Mouse (Mus musculus) hindbrain, embryonic 16.5 days (tissue): ENCODE data around the gene Rims1. TPM values are rescaled to one million over a fixed set of nuclear protein-coding genes. Genes with fewer than 3 reads are reported as not detected.

Experiments
- ATAC-seq: fragments of 200-750 bp; cut with Nextera tagmentation; 2 replicates; pipeline ENCODE4 v1.8.0; 2017; ENCODE audit warnings: moderate TSS enrichment, moderate library complexity
- H3K27ac ChIP-seq: fragments of 300-500 bp; sonication (generic); 2 replicates; pipeline ENCODE4 v1.5.1; 2014; ENCODE audit warnings: low read depth, mild to moderate bottlenecking, control low read depth, low read length, moderate library complexity
- H3K27me3 ChIP-seq: fragments of 300-500 bp; sonication (generic); replicated peaks from 2 replicates; pipeline ENCODE4 v1.6.1; 2014; ENCODE audit warnings: low read length; ENCODE audit not compliant: control insufficient read depth, insufficient read depth
- H3K36me3 ChIP-seq: fragments of 300-500 bp; sonication (generic); 2 replicates; pipeline ENCODE4 v1.6.1; 2014; ENCODE audit warnings: mild to moderate bottlenecking, low read length, moderate library complexity, mixed read lengths; ENCODE audit not compliant: control insufficient read depth, insufficient read depth
- H3K4me1 ChIP-seq: fragments of 300-500 bp; sonication (generic); 2 replicates; pipeline ENCODE4 v1.6.1; 2014; ENCODE audit warnings: low read depth, low read length; ENCODE audit not compliant: control insufficient read depth, insufficient read depth
- H3K4me2 ChIP-seq: fragments of 300-500 bp; sonication (generic); 2 replicates; pipeline ENCODE4 v1.6.1; 2014; ENCODE audit warnings: mild to moderate bottlenecking, low read length, control low read depth, moderate library complexity
- H3K4me3 ChIP-seq: fragments of 300-500 bp; sonication (generic); 2 replicates; pipeline ENCODE4 v1.5.1; 2014; ENCODE audit warnings: mild to moderate bottlenecking, low read length, control low read depth, moderate library complexity
- H3K9ac ChIP-seq: fragments of 300-500 bp; sonication (generic); 2 replicates; pipeline ENCODE4 v1.6.1; 2014; ENCODE audit warnings: low read depth, mild to moderate bottlenecking, control low read depth, low read length, moderate library complexity
- H3K9me3 ChIP-seq: fragments of 300-500 bp; sonication (generic); 2 replicates; pipeline ENCODE4 v1.6.1; 2014; ENCODE audit warnings: mild to moderate bottlenecking, low read length, moderate library complexity; ENCODE audit not compliant: control insufficient read depth
- WGBS: fragments of 180-500 bp; shearing (Covaris S2); extraction: QIAGEN DNeasy Blood & Tissue Kit; methylation state at CpG from one replicate; pipeline ENCODE4 v1.1.7; 2014; 5-methylcytosine and 5-hydroxymethylcytosine counted together
- polyA plus RNA-seq: library from polyadenylated mRNA; unstranded; fragments of >200 nt; fragmentation: Nextera tagmentation; extraction: Ambion mirVana; gene quantifications from 2 replicates; pipeline ENCODE4 v1.2.1, GENCODE M21; 2015

Rims1 gene
- polyA plus RNA-seq, 1 experiment from 2014 or later, result 13.8 TPM

GRCm38 (mm10) chr1:22268581-22269359 lies 537.0 kb downstream of the Rims1 start:
- Histone ChIP-seq H3K4me3 (no peak overlapping the region), H3K4me1 (peaks cover 3% of the 10 kb centered on the region; the same call in 1 of the 2 replicates), H3K27me3 (no peaks in the 10 kb centered on the region), H3K9ac (no peak overlapping the region), H3K36me3 (no peaks in the 10 kb centered on the region), H3K27ac (no peak overlapping the region), H3K4me2 (no peak overlapping the region), H3K9me3 (no peaks in the 10 kb centered on the region)
- ATAC-seq, result peak; percentile 79
- 41% methylated on average over 15 of the region's 15 CpGs for whole genome bisulfite sequencing

- Histone ChIP-seq H3K36me3 (no peaks in the 10 kb centered on the region), H3K9ac (no peak overlapping the region), H3K4me1 (peaks cover 3% of the 10 kb centered on the region; the same call in 1 of the 2 replicates), H3K9me3 (no peaks in the 10 kb centered on the region), H3K4me2 (peak overlapping the region; percentile 27), H3K4me3 (no peak overlapping the region), H3K27me3 (no peaks in the 10 kb centered on the region), H3K27ac (no peak overlapping the region)
- 26% methylated on average over 10 of the region's 10 CpGs for WGBS
- ATAC-seq, result peak; percentile 81
Measured at GRCm38 (mm10) chr1:22266491-22266890, 539.3 kb downstream of the Rims1 start.

GRCm38 (mm10) chr1:22265528-22265927 lies 540.3 kb downstream of the Rims1 start:
- 73% methylated on average over 3 of the region's 3 CpGs for WGBS
- no peaks in the 10 kb centered on the region for H3K9me3 ChIP-seq
- no peak for ATAC-seq
- no peak overlapping the region for H3K4me3 ChIP-seq
- no peak overlapping the region for H3K27ac ChIP-seq
- peaks cover 3% of the 10 kb centered on the region; the same call in 1 of the 2 replicates for H3K4me1 ChIP-seq
- H3K36me3 ChIP-seq, result no peaks in the 10 kb centered on the region
- no peaks in the 10 kb centered on the region for H3K27me3 ChIP-seq
- no peak overlapping the region for H3K4me2 ChIP-seq
- no peak overlapping the region for H3K9ac ChIP-seq

- peaks cover 3% of the 10 kb centered on the region; the same call in 1 of the 2 replicates for H3K4me1 ChIP-seq
- ATAC-seq, result no peak
- 62% methylated on average over 6 of the region's 6 CpGs for WGBS
Measured at GRCm38 (mm10) chr1:22262169-22262950, 543.4 kb downstream of the Rims1 start.

GRCm38 (mm10) chr1:22261702-22262101 lies 544.1 kb downstream of the Rims1 start:
- no peak overlapping the region for H3K27ac ChIP-seq
- ATAC-seq, result peak; percentile 64; the same call in 1 of the 2 replicates
- no peaks in the 10 kb centered on the region for H3K27me3 ChIP-seq
- WGBS, result 75% methylated on average over 4 of the region's 4 CpGs
- peaks cover 2% of the 10 kb centered on the region; the same call in 1 of the 2 replicates for H3K4me1 ChIP-seq
- H3K4me3 ChIP-seq, result no peak overlapping the region
- H3K9ac ChIP-seq, result no peak overlapping the region
- H3K36me3 ChIP-seq, result no peaks in the 10 kb centered on the region
- H3K9me3 ChIP-seq, result no peaks in the 10 kb centered on the region
- no peak overlapping the region for H3K4me2 ChIP-seq

More at GRCm38 (mm10) chr1:22262169-22262950, 543.4 kb downstream of the Rims1 start:
- no peaks in the 10 kb centered on the region for H3K27me3 ChIP-seq
- H3K4me2 ChIP-seq, result no peak overlapping the region
- H3K9ac ChIP-seq, result no peak overlapping the region
- no peak overlapping the region for H3K27ac ChIP-seq
- H3K9me3 ChIP-seq, result no peaks in the 10 kb centered on the region
- no peaks in the 10 kb centered on the region for H3K36me3 ChIP-seq
- no peak overlapping the region for H3K4me3 ChIP-seq

- H3K4me1 ChIP-seq, result no peaks in the 10 kb centered on the region
- no peak for ATAC-seq
- no peak overlapping the region for H3K4me3 ChIP-seq
- WGBS, result 84% methylated on average over 2 of the region's 2 CpGs
- no peaks in the 10 kb centered on the region for H3K27me3 ChIP-seq
- H3K4me2 ChIP-seq, result no peak overlapping the region
- no peak overlapping the region for H3K27ac ChIP-seq
- H3K9ac ChIP-seq, result no peak overlapping the region
- no peaks in the 10 kb centered on the region for H3K36me3 ChIP-seq
- no peaks in the 10 kb centered on the region for H3K9me3 ChIP-seq
Measured at GRCm38 (mm10) chr1:22260291-22260690, 545.5 kb downstream of the Rims1 start.

GRCm38 (mm10) chr1:22258356-22258755 lies 547.4 kb downstream of the Rims1 start:
- no peaks in the 10 kb centered on the region for H3K4me1 ChIP-seq
- ATAC-seq, result no peak
- no peaks in the 10 kb centered on the region for H3K9me3 ChIP-seq
- no peaks in the 10 kb centered on the region for H3K27me3 ChIP-seq
- H3K36me3 ChIP-seq, result no peaks in the 10 kb centered on the region
- no peak overlapping the region for H3K27ac ChIP-seq
- H3K9ac ChIP-seq, result no peak overlapping the region
- WGBS, result 65% methylated on average over 4 of the region's 4 CpGs
- no peak overlapping the region for H3K4me3 ChIP-seq
- no peak overlapping the region for H3K4me2 ChIP-seq

- no peaks in the 10 kb centered on the region for H3K4me1 ChIP-seq
- no peaks in the 10 kb centered on the region for H3K27me3 ChIP-seq
- no peak for ATAC-seq
- H3K4me3 ChIP-seq, result no peak overlapping the region
- no peaks in the 10 kb centered on the region for H3K36me3 ChIP-seq
- no peak overlapping the region for H3K4me2 ChIP-seq
- no peak overlapping the region for H3K9ac ChIP-seq
- H3K9me3 ChIP-seq, result no peaks in the 10 kb centered on the region
- WGBS, result 90% methylated on average over 2 of the region's 2 CpGs
- H3K27ac ChIP-seq, result no peak overlapping the region
Measured at GRCm38 (mm10) chr1:22254278-22254677, 551.5 kb downstream of the Rims1 start.

- no peak overlapping the region for H3K27ac ChIP-seq
- no peak for ATAC-seq
- no peaks in the 10 kb centered on the region for H3K36me3 ChIP-seq
- no peak overlapping the region for H3K4me3 ChIP-seq
- no peak overlapping the region for H3K9ac ChIP-seq
- no peak overlapping the region for H3K4me2 ChIP-seq
- H3K4me1 ChIP-seq, result no peaks in the 10 kb centered on the region
- no peaks in the 10 kb centered on the region for H3K9me3 ChIP-seq
- no peaks in the 10 kb centered on the region for H3K27me3 ChIP-seq
Measured at GRCm38 (mm10) chr1:22252873-22253272, 552.9 kb downstream of the Rims1 start.
